Mouse (Mus musculus) lung, embryonic 14.5 days (tissue): Measurements from ENCODE around the gene Clic1. TPM values are rescaled to one million over a fixed set of nuclear protein-coding genes. Genes with fewer than 3 reads are reported as not detected.

Experiments
- ATAC-seq: fragments of 200-750 bp; cut with Nextera tagmentation; 2 replicates; pipeline ENCODE4 v1.8.0; 2017; ENCODE audit warnings: mild to moderate bottlenecking, moderate TSS enrichment, moderate library complexity; ENCODE audit not compliant: insufficient read depth
- DNase-seq: peaks from one replicate; pipeline ENCODE4 v3.0.0-alpha.2; 2015
- H3K27ac ChIP-seq: fragments of 300-500 bp; sonication (generic); 2 replicates; pipeline ENCODE4 v1.5.1; 2014; ENCODE audit warnings: low read depth, mild to moderate bottlenecking, moderate library complexity
- H3K27me3 ChIP-seq: fragments of 300-500 bp; sonication (generic); 2 replicates; pipeline ENCODE4 v1.6.1; 2014; ENCODE audit warnings: low read length, control low read depth; ENCODE audit not compliant: insufficient read depth
- H3K36me3 ChIP-seq: fragments of 300-500 bp; sonication (generic); 2 replicates; pipeline ENCODE4 v1.6.1; 2014; ENCODE audit warnings: control low read depth; ENCODE audit not compliant: insufficient read depth
- H3K4me1 ChIP-seq: fragments of 300-500 bp; sonication (generic); 2 replicates; pipeline ENCODE4 v1.6.1; 2014; ENCODE audit warnings: antibody characterized with exemption, control low read depth; ENCODE audit not compliant: insufficient read depth
- H3K4me2 ChIP-seq: fragments of 300-500 bp; sonication (generic); 2 replicates; pipeline ENCODE4 v1.6.1; 2014; ENCODE audit warnings: mild to moderate bottlenecking
- H3K4me3 ChIP-seq: fragments of 300-500 bp; sonication (generic); 2 replicates; pipeline ENCODE4 v1.5.1; 2014; ENCODE audit warnings: low read depth, low read length
- H3K9ac ChIP-seq: fragments of 300-500 bp; sonication (generic); 2 replicates; pipeline ENCODE4 v1.6.1; 2014
- H3K9me3 ChIP-seq: fragments of 300-500 bp; sonication (generic); 2 replicates; pipeline ENCODE4 v1.6.1; 2016; ENCODE audit warnings: low read depth, low read length, control low read depth
- CTCF ChIP-seq: IDR thresholded peaks from 2 replicates; pipeline ENCODE4 v1.5.1; 2016; ENCODE audit warnings: antibody characterized with exemption, low read depth
- WGBS: fragments of 180-500 bp; shearing (Covaris S2); extraction: QIAGEN DNeasy Blood & Tissue Kit; methylation state at CpG from one replicate; pipeline ENCODE4 v1.1.7; 2014; 5-methylcytosine and 5-hydroxymethylcytosine counted together
- polyA plus RNA-seq: library from polyadenylated mRNA; unstranded; fragments of >200 nt; fragmentation: Nextera tagmentation; extraction: Ambion mirVana; gene quantifications from 2 replicates; pipeline ENCODE4 v1.2.1, GENCODE M21; 2014

Clic1 gene
- polyA plus RNA-seq, 1 experiment from 2014 or later: 73.6 TPM

DNA sequence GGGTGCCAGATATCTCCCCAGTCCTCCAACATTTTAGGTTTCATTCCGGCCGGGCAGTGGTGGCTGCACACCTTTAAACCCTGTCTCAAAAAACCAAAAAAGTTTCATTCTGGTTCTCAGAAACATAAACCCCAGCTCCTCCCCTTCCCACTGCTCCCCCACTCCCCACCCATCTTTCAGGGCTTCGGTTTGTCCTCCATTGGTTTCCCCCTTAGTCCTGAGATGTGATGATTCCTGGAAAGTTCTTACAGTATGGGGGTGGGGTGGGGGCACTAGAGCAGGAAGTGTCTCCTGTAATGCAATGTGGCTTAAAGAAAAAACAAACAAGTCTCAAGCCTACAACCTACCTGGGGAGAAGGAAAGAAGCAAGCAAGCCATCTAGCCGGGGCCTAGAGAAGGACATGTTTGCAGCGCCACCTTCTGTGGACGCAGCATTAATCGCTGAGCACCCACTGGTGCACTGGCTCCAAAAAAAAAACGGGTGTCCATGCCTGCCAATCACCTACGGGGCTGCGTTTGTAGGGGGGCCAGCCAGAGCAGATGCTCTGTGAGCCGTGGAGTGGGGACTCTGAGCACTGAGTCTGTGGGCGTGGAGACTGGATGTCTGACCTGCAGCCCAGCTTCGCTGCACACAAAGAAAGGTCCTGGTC lies 56.1 kb downstream of the Clic1 start:
- H3K27me3 ChIP-seq: no peaks in the 10 kb centered on the region
- H3K4me2 ChIP-seq: no peak overlapping the region; the same call in 1 of the 2 replicates
- 24% methylated on average over 13 of the region's 13 CpGs for WGBS
- ATAC-seq (0 out of 2 replicates have a peak, but pooled peaks have one; percentile 32), DNase-seq (peak; percentile 65)
- H3K4me1 ChIP-seq: no peaks in the 10 kb centered on the region
- no peak overlapping the region for H3K27ac ChIP-seq
- H3K9ac ChIP-seq: peak overlapping the region; percentile 24; the same call in 1 of the 2 replicates
- H3K4me3 ChIP-seq: no peak overlapping the region
- TF ChIP-seq CTCF: peak; percentile 69
- H3K9me3 ChIP-seq: no peaks in the 10 kb centered on the region
- peaks cover 33% of the 10 kb centered on the region for H3K36me3 ChIP-seq

GRCm38 (mm10) chr17:35106522-35106921 lies 56.8 kb downstream of the Clic1 start:
- no peak overlapping the region for H3K27ac ChIP-seq
- no peak overlapping the region for H3K4me2 ChIP-seq
- peak; percentile 30 for TF ChIP-seq CTCF
- H3K9me3 ChIP-seq: no peaks in the 10 kb centered on the region
- 51% methylated on average over 3 of the region's 3 CpGs for WGBS
- no peaks in the 10 kb centered on the region for H3K27me3 ChIP-seq
- peaks cover 26% of the 10 kb centered on the region for H3K36me3 ChIP-seq
- H3K4me1 ChIP-seq: no peaks in the 10 kb centered on the region
- peak; percentile 13 for DNase-seq
- H3K9ac ChIP-seq: no peak overlapping the region; the same call in 1 of the 2 replicates
- ATAC-seq: no peak
- no peak overlapping the region for H3K4me3 ChIP-seq

DNA sequence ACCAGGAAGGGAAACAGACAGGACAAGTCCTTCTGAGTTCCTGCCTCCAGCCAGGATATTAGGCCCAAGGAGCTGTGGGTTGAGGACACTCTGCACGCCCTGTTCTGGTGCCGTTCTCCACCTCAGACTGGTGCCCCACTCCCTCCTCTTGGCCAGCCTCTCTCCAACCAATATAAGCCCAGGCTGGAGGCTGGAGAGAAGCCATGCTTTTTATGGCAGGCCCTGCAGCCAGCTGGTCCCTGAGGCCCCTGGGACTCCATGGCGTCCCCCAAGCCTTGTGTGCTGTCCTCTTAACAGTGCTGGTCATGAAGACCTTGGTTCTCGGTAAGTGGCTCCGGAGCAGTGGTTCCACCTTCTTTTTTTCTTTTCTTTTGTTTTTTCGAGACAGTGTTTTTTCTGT lies 58.3 kb downstream of the Clic1 start, which contains the start of gene Ly6g5c:
Gene Ly6g5c (plus strand): TSS at position 183 of the 400 bp plus-strand sequence.
- no peak for TF ChIP-seq CTCF
- Histone ChIP-seq H3K36me3 (peaks cover 10% of the 10 kb centered on the region; the same call in 1 of the 2 replicates), H3K4me2 (no peak within 1 kb of the TSS), H3K9me3 (no peaks in the 10 kb centered on the region), H3K27ac (no peak within 1 kb of the TSS), H3K9ac (no peak within 1 kb of the TSS), H3K27me3 (no peaks in the 10 kb centered on the region), H3K4me3 (no peak within 1 kb of the TSS), H3K4me1 (no peaks in the 10 kb centered on the region)
- DNase-seq: no peak
- no peak for ATAC-seq
- 84% methylated on average over 6 of the region's 6 CpGs for WGBS

Other genes with a start within 250 kb of the Clic1 start
- gene Cyp21a1, start 245.4 kb upstream of the Clic1 start, polyA plus RNA-seq: not detected in 2 replicates
- gene Stk19, start 213.0 kb upstream of the Clic1 start, polyA plus RNA-seq: 22.2 and 25.0 TPM in 2 replicates
- gene Dxo, start 212.9 kb upstream of the Clic1 start, polyA plus RNA-seq: 56.0 and 71.5 TPM in 2 replicates
- gene Skiv2l, start 199.8 kb upstream of the Clic1 start, polyA plus RNA-seq: 44.6 and 50.3 TPM in 2 replicates
- 110 and 115 TPM in 2 replicates for gene Nelfe, start 199.6 kb upstream of the Clic1 start, polyA plus RNA-seq
- 1.8 and 2.5 TPM in 2 replicates for gene Cfb, start 187.4 kb upstream of the Clic1 start, polyA plus RNA-seq
- 0.81 and 1.2 TPM in 2 replicates for gene Zbtb12, start 170.5 kb upstream of the Clic1 start, polyA plus RNA-seq
- gene Gm20547, start 167.9 kb upstream of the Clic1 start, polyA plus RNA-seq: not detected in 2 replicates
- gene C2, start 151.7 kb upstream of the Clic1 start, polyA plus RNA-seq: 1.3 and 1.4 TPM in 2 replicates
- 64.1 and 71.0 TPM in 2 replicates for gene Ehmt2, start 151.5 kb upstream of the Clic1 start, polyA plus RNA-seq
- 0.42 and 0.55 TPM in 2 replicates for gene Slc44a4, start 135.5 kb upstream of the Clic1 start, polyA plus RNA-seq
- 10.6 and 11.6 TPM in 2 replicates for gene Neu1, start 118.7 kb upstream of the Clic1 start, polyA plus RNA-seq
- gene Hspa1b, start 90.7 kb upstream of the Clic1 start, polyA plus RNA-seq: 0.16 and 0.35 TPM in 2 replicates
- gene Gm20481, start 80.1 kb upstream of the Clic1 start, polyA plus RNA-seq: 1.3 TPM in 1 of 2 replicates, not detected in the other
- 2.0 and 2.1 TPM in 2 replicates for gene Hspa1a, start 77.8 kb upstream of the Clic1 start, polyA plus RNA-seq
- 0.83 and 1.1 TPM in 2 replicates for gene Hspa1l, start 77.3 kb upstream of the Clic1 start, polyA plus RNA-seq
- 241 and 265 TPM in 2 replicates for gene Lsm2, start 68.1 kb upstream of the Clic1 start, polyA plus RNA-seq
- 135 and 161 TPM in 2 replicates for gene Vars, start 49.0 kb upstream of the Clic1 start, polyA plus RNA-seq
- gene Vwa7, start 33.4 kb upstream of the Clic1 start, polyA plus RNA-seq: 0.11 and 0.47 TPM in 2 replicates
- 16.1 and 17.2 TPM in 2 replicates for gene Sapcd1, start 21.9 kb upstream of the Clic1 start, polyA plus RNA-seq
- gene Msh5, start 3.2 kb upstream of the Clic1 start, polyA plus RNA-seq: 4.2 and 4.6 TPM in 2 replicates
- 319 and 338 TPM in 2 replicates for gene Ddah2, start 9.1 kb downstream of the Clic1 start, polyA plus RNA-seq
- 0.38 TPM in 1 of 2 replicates, not detected in the other for gene Ly6g6c, start 15.4 kb downstream of the Clic1 start, polyA plus RNA-seq
- gene Mpig6b, start 16.2 kb downstream of the Clic1 start, polyA plus RNA-seq: 0.95 and 1.4 TPM in 2 replicates
- gene Ly6g6e, start 26.9 kb downstream of the Clic1 start, polyA plus RNA-seq: 0.39 and 0.43 TPM in 2 replicates
- gene Ly6g6d, start 28.1 kb downstream of the Clic1 start, polyA plus RNA-seq: 2.7 and 4.0 TPM in 2 replicates
- 0.49 and 0.96 TPM in 2 replicates for gene Ly6g6f, start 35.6 kb downstream of the Clic1 start, polyA plus RNA-seq
- 79.7 and 80.9 TPM in 2 replicates for gene Abhd16a, start 39.3 kb downstream of the Clic1 start, polyA plus RNA-seq
- gene Ly6g5c, start 58.3 kb downstream of the Clic1 start, polyA plus RNA-seq: not detected in 2 replicates
- 1.1 TPM in 2 replicates for gene Ly6g5b, start 65.5 kb downstream of the Clic1 start, polyA plus RNA-seq
- gene Gpank1, start 71.5 kb downstream of the Clic1 start, polyA plus RNA-seq: 18.3 and 19.0 TPM in 2 replicates
- gene Csnk2b, start 72.1 kb downstream of the Clic1 start, polyA plus RNA-seq: 288 and 291 TPM in 2 replicates
- 6.8 and 7.6 TPM in 2 replicates for gene D17H6S53E, start 76.4 kb downstream of the Clic1 start, polyA plus RNA-seq
- 0.31 and 0.67 TPM in 2 replicates for gene Apom, start 82.1 kb downstream of the Clic1 start, polyA plus RNA-seq
- 65.9 and 69.1 TPM in 2 replicates for gene Bag6, start 85.2 kb downstream of the Clic1 start, polyA plus RNA-seq
- 210 and 238 TPM in 2 replicates for gene Prrc2a, start 114.9 kb downstream of the Clic1 start, polyA plus RNA-seq
- 6.0 and 11.9 TPM in 2 replicates for gene Aif1, start 126.1 kb downstream of the Clic1 start, polyA plus RNA-seq
- 11.6 and 14.1 TPM in 2 replicates for gene Lst1, start 138.5 kb downstream of the Clic1 start, polyA plus RNA-seq
- gene Ltb, start 144.5 kb downstream of the Clic1 start, polyA plus RNA-seq: 0.43 TPM in 1 of 2 replicates, not detected in the other
- 0.12 and 0.21 TPM in 2 replicates for gene Tnf, start 152.0 kb downstream of the Clic1 start, polyA plus RNA-seq
- 0.26 TPM in 1 of 2 replicates, not detected in the other for gene Lta, start 155.4 kb downstream of the Clic1 start, polyA plus RNA-seq
- gene Gm16181, start 170.9 kb downstream of the Clic1 start, polyA plus RNA-seq: 0.37 and 0.70 TPM in 2 replicates
- 3.7 and 5.9 TPM in 2 replicates for gene Atp6v1g2, start 183.7 kb downstream of the Clic1 start, polyA plus RNA-seq
- 3.0 and 4.5 TPM in 2 replicates for gene Nfkbil1, start 185.8 kb downstream of the Clic1 start, polyA plus RNA-seq
- gene Ddx39b, start 191.8 kb downstream of the Clic1 start, polyA plus RNA-seq: 529 and 569 TPM in 2 replicates
- 69.7 and 73.2 TPM in 2 replicates for gene H2-D1, start 212.8 kb downstream of the Clic1 start, polyA plus RNA-seq